Mouse (Mus musculus) brain, embryonic 14.5 days (tissue): ENCODE data around the gene Cpa2. TPM values are rescaled to one million over a fixed set of nuclear protein-coding genes. Genes with fewer than 3 reads are reported as not detected.

Source experiments
- DNase-seq: peaks from one replicate; pipeline ENCODE4 v3.0.0-alpha.2; 2011; ENCODE audit warnings: low read depth
- CTCF ChIP-seq: fragments of 200-500 bp; IDR thresholded peaks from 2 replicates; pipeline ENCODE4 v1.5.1; 2012; ENCODE audit warnings: inconsistent platforms, mild to moderate bottlenecking, moderate library complexity, borderline replicate concordance; ENCODE audit not compliant: insufficient read depth, insufficient read length; ENCODE audit errors: extremely low read depth
- POLR2A ChIP-seq: fragments of 200-500 bp; IDR thresholded peaks from 2 replicates; pipeline ENCODE4 v1.6.1; 2012; ENCODE audit warnings: mild to moderate bottlenecking, inconsistent platforms, borderline replicate concordance; ENCODE audit not compliant: poor library complexity, insufficient read depth, insufficient read length, severe bottlenecking; ENCODE audit errors: extremely low read depth
- polyA plus RNA-seq: library from polyadenylated mRNA; depleted of rRNA; stranded (reverse); fragments of >200 nt; gene quantifications from 2 replicates; pipeline ENCODE4 v1.2.3, GENCODE M21; 2012

Gene Cpa2
- polyA plus RNA-seq, 1 experiment, result 3.4 TPM

DNA sequence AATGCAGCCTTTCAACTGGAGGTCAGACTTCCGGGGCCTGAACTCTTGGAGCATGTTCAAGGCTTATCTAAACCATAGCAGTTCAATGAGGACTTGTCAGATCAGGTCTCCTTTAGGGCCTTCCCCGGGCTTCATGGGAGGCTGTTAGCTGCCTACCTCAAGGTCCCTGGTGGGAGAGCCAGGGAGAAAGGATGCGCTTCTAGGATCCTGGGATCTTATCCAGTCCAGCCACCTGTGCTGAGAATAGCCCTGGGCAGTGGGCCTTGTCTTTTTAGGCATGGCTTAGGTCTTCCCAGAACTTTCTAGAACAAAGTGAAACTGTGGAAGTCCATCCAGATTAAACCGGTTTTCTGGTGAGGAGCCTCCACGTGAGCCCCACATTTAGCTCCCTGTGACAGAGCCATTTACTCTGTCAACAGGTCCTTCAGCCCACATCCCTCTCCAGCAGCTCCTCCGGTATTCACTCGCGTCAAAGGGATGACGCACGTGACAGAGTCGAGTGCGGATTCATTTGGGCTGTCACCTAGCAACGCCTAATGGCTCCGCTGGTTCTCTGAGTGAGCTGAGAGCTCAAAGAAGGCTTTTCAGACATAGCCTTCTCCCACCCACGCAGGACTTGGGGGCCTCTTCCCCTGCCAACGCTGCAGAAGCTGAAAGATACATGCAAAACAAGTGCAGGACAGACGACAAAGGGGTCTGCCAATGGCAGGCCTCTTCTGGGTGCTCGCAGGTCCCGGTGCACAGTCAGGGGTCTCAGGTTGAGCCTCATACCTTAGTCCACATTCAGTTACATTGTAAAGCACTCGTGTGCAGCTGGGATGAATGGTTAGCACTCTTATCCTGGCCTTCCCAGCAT lies 31.3 kb downstream of the Cpa2 start:
- TF ChIP-seq CTCF, result no peak
- TF ChIP-seq POLR2A, result no peak
- peak; percentile 97 for DNase-seq

DNA sequence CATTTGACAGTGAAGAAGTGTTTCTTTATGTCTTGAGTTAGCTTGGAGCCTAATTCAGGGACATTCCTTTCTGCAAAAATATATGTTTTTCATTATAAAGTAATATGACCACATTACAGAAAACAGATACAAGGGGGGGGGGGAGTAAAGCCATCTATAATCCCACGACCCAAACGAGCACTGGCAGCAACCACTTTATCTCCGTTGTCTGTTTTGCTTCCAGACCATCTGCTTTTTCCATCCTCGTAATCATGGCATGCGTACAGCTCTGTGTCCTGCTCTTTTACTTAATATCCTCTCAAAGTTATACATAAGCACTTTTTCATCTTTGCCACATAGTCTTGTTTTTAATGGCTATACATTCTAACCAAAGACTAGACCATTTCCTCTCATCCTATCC lies 32.0 kb downstream of the Cpa2 start:
- TF ChIP-seq POLR2A (no peak), CTCF (no peak)
- DNase-seq, result no peak

DNA sequence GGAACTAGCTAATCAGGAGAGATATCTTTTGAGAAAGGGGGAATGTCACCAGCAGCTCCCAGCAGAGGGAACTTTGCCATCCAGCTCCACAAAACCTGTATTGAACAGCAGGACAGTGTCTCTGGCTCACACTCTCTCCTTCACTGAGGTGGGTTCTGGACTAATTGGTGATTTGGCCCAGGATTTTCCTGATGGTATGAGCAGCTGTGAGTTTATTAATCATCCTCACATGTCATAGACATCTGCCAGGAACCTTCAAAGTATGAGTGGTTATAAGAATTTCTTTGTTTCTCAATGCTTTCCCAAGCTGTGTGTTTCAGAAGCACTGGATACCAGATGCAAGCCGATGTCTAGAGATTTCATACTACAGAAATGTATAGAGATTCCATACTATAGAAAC lies 33.6 kb downstream of the Cpa2 start:
- no peak for TF ChIP-seq CTCF
- TF ChIP-seq POLR2A, result no peak
- peak; percentile 41 for DNase-seq

DNA sequence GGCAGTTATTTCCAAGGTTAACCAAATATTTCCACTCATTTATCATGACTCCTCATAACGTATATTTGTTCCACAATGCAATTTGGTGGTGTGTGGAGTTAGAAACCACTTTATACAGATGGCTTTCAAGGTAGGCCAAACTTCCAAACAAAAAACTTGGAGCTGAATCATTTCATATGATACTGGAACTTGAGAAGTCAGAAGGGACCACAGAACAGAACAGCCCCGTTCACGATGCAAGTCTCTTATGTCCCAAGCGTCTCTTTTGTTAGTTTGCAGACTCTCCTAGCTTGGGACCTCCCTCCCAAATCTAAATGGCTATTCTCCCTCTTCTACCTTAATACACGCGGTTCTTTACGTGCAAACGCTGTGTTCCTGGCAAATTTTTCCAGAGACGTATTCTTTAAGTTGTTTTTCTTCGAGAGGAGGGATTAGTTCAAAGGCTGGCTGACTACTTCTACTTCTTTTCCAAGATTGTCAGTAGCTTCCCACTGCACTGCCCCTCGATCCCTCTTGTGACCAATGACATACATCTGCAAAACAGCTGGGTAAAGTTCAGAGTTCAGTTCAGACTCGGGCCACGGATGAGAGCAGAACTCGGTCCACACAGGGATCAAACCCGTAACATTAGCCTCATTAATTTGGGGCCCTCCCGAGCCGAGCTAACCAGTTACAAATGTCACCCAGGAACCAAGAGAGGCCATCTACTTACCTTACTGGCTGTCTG lies 35.3 kb downstream of the Cpa2 start:
- TF ChIP-seq POLR2A (no peak), CTCF (no peak)

DNA sequence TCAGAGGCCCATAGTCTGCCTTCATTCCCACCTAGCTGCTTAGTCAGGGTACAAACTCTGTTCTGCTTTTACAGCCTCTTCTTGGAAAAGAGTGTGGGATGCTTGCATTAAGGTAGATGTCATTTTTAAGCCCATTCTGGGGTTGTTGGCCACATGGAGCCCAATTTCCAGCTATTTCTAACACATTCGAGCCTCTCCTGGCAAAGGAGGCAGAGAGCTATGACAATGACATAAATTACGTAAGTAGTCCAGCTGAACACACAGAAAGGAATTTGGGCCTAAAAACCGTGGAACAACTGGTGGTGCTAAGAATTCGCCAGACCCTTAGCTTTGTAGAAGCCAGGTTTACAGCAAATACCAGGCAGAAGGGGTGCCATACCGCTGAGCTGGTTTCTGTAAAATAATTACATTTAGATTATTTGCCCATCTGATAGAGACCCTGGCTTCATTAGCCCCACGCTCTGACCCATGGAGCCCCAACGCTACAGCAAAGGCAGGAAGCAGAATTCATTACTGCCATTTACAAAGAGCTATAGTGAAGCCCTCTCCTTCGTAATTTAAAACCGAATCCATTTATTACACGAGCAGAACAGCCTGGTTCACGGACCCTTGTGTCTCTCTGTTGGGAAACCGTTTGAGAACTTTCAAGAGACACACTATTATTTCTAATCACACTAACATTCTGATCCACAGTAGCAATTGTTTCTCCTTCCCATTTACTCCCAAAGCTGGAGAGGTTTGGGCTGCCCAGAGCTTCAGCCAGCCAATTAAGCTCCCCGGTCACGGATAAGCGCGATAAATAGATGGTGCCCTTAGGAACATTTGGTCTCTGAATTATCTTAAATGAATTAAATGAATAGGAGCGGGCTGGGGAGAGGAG lies 38.8 kb downstream of the Cpa2 start:
- DNase-seq, result peak; percentile 89
- TF ChIP-seq POLR2A (no peak), CTCF (no peak)

More for the DNA sequence above, 35.3 kb downstream of the Cpa2 start:
- no peak for DNase-seq

DNA sequence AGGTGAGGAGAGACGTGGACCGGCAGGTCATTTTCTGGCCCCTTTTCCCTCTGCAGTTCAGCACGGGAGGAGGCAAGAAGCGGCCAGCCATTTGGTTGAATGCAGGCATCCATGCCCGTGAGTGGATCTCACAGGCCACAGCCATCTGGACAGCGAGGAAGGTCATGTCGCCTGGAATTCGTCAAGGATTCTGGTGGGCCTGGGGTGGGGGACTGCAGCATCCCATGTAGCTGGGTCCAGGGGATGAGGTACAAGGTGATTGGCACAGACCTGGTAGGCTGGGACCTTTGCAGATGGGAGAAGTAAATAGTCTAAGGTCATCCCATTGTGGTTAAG lies 39.4 kb downstream of the Cpa2 start:
- DNase-seq, result no peak
- TF ChIP-seq CTCF, result no peak
- no peak for TF ChIP-seq POLR2A

DNA sequence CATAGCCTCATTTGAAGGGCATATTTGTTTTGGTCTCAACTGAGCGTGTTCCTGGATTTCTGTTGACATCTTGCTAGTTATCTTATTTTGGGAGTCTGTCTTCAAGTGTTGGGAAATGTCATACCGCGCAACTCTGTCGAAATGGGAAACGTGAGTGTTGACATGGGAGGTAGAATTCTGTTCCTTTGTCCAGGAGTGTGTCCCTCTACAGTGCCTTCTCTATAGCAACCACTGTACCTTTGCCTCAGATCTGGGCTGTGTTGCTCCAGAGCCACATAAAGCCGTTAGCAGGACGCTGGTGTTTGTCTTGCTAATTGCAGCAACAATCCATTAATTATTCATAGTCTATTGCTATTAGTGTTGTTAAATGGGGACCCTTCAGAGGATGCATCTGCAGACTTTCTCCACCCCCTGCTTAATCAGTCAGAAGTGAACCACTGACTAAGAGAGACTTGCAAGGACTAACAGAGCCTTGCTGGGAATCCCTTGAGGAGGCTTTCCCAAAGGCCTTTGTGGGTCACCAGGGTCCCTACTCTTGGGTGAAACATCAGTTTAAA lies 45.6 kb downstream of the Cpa2 start:
- TF ChIP-seq POLR2A (no peak), CTCF (no peak)
- peak; percentile 59 for DNase-seq

DNA sequence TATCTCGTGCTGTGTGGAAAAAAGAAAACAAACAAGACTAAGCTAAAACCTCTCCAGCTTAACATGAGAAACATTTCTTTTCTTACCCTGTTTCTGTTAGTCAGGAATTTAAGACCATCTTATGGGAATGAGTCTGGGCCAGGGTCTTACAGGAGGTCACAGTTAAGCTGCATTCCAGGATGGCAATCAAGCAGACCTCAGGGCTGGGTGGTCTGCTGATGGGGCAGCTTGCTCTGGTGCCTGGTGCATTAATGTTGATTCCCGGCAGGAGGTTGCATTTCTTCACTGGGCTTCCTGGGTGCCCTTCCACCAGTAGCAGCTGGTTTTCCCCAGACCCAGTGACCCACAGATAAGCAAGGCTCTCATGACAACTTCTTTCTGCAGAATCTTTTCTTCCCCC lies 48.4 kb downstream of the Cpa2 start:
- TF ChIP-seq CTCF (no peak), POLR2A (no peak)

DNA sequence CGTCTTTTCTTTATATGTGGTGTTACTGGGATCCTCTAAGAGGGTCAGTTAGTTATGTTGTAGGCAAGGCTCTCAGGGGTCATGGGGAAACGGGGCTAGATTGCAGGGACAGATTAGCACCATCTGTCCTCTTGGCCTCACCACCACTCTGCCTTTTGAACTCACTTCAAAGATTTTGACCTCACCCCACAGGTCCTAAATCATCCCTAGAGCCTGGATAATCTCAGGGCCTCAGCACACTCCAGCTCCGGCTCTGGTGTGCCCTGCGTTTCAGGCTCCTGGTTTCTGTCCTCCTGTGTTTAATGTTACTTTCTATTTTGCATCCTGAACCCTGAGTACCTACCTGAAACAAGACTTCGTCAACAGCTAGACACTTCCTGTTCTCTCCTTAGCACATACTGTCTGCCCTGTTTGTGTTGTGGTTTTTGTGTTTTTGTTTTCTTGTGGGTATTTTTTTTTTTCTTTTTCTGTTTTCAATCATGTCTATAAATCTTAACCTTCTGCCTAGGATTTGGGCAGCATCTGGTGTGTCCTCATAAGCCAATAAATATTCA lies 50.5 kb downstream of the Cpa2 start:
- TF ChIP-seq CTCF, result no peak
- no peak for TF ChIP-seq POLR2A
- no peak for DNase-seq

More for the DNA sequence above, 48.4 kb downstream of the Cpa2 start:
- no peak for DNase-seq

DNA sequence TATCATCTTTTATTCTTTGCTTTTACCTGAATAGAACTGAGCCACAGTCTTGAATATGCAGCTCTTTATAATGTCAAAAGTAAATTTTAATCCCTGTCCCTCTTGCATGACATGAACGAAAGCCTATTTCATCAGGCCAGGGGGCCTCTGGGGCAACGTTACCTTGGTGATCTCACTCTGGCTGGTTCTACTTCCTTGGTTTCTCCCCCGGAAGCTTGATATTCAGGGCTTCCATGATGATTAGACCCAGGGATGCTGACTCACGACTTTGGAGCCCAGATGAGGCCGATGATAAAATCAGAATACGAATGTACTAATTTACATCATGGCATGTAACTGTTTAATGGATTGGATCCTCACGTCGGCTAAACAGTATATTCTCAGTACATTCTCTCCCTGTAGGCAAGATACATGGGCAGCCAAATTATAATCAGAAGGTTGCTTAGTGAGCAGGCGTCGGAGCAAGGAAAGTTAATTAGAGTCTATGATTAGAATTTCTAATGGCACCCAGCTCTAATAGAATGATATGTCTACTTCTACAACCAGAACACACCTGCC lies 51.1 kb downstream of the Cpa2 start:
- no peak for TF ChIP-seq POLR2A
- TF ChIP-seq CTCF, result no peak
- DNase-seq, result peak; percentile 72

DNA sequence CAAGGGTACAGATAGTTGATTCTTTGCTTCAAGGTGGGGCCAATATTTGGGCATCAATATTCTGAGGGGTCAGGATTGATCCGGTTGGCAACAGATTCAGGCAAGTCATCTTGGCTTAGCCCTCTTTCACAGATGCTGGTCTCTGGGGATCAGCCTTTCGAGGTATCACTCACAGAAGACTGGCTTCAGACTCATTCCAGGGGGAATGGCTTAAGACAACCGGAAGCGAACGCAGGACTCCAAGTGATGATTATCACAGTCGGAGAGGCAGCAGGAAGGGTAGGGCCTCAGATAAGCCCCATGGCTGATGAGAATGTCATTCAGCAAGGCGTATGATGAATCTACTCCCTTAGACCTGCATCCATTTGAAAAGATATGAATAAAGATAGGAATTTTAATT lies 53.0 kb downstream of the Cpa2 start:
- no peak for DNase-seq
- TF ChIP-seq POLR2A (no peak), CTCF (no peak)
